Mouse (Mus musculus) C2C12 (cell line): ENCODE results near the gene Abhd14a. TPM values are rescaled to one million over a fixed set of nuclear protein-coding genes. Genes with fewer than 3 reads are reported as not detected.

Source experiments
- H3K27me3 ChIP-seq: one replicate; pipeline ENCODE4 v1.6.1; 2011; ENCODE audit not compliant: control insufficient read depth, insufficient read depth, insufficient read length
- H3K36me3 ChIP-seq: one replicate; pipeline ENCODE4 v1.6.1; 2011; ENCODE audit not compliant: control insufficient read depth, insufficient read depth
- H3K4me3 ChIP-seq: one replicate; pipeline ENCODE4 v1.5.1; 2011; ENCODE audit warnings: mild to moderate bottlenecking, control low read depth; ENCODE audit not compliant: poor library complexity, insufficient read depth, severe bottlenecking
- H3K79me2 ChIP-seq: one replicate; pipeline ENCODE4 v1.6.1; 2011; ENCODE audit not compliant: control insufficient read depth, insufficient read depth
- H3K79me3 ChIP-seq: one replicate; pipeline ENCODE4 v1.6.1; 2011; ENCODE audit warnings: low read depth, control low read depth
- H3ac ChIP-seq: one replicate; pipeline ENCODE3; 2011; ENCODE audit warnings: low read depth; ENCODE audit not compliant: control insufficient read depth, insufficient read length
- CEBPB ChIP-seq: IDR thresholded peaks from one replicate; pipeline ENCODE4 v1.6.1; 2011; ENCODE audit warnings: low read depth, mild to moderate bottlenecking, control low read depth, moderate library complexity
- CTCF ChIP-seq: IDR thresholded peaks from one replicate; pipeline ENCODE4 v1.5.1; 2011; ENCODE audit not compliant: control insufficient read depth, insufficient read depth, insufficient read length
- FOSL1 ChIP-seq: IDR thresholded peaks from one replicate; pipeline ENCODE4 v1.8.0; 2011; ENCODE audit warnings: mild to moderate bottlenecking, low read length; ENCODE audit not compliant: poor library complexity, insufficient read depth, severe bottlenecking
- MAX ChIP-seq: IDR thresholded peaks from one replicate; pipeline ENCODE4 v1.6.1; 2011; ENCODE audit warnings: mild to moderate bottlenecking, control low read depth
- MYOD1 ChIP-seq: IDR thresholded peaks from one replicate; pipeline ENCODE4 v1.6.1; 2011; ENCODE audit warnings: low read depth; ENCODE audit not compliant: control insufficient read depth, insufficient read length
- MYOG ChIP-seq: IDR thresholded peaks from one replicate; pipeline ENCODE4 v1.6.1; 2011; ENCODE audit not compliant: control insufficient read depth, insufficient read length; ENCODE audit errors: extremely low read depth
- USF1 ChIP-seq: IDR thresholded peaks from one replicate; pipeline ENCODE4 v1.6.1; 2011; ENCODE audit warnings: low read depth, mild to moderate bottlenecking, control low read depth, moderate library complexity
- polyA plus RNA-seq: library from polyadenylated mRNA; unstranded; fragments of >200 nt; fragmentation: generic; extraction: Trizol; gene quantifications from one replicate; pipeline ENCODE4 v1.2.1, GENCODE M21; 2012; ENCODE audit warnings: missing spikeins

The Abhd14a gene
- polyA plus RNA-seq, 1 experiment: 18.4 TPM

GRCm38 (mm10) chr9:106461641-106462429 is 14.4 kb upstream of the Abhd14a start:
- Histone ChIP-seq H3ac (no peak overlapping the region), H3K36me3 (peaks cover 65% of the 10 kb centered on the region), H3K79me3 (peaks cover 30% of the 10 kb centered on the region), H3K4me3 (no peak overlapping the region), H3K79me2 (peaks cover 41% of the 10 kb centered on the region), H3K27me3 (no peaks in the 10 kb centered on the region)
- TF ChIP-seq USF1: no peak

DNA sequence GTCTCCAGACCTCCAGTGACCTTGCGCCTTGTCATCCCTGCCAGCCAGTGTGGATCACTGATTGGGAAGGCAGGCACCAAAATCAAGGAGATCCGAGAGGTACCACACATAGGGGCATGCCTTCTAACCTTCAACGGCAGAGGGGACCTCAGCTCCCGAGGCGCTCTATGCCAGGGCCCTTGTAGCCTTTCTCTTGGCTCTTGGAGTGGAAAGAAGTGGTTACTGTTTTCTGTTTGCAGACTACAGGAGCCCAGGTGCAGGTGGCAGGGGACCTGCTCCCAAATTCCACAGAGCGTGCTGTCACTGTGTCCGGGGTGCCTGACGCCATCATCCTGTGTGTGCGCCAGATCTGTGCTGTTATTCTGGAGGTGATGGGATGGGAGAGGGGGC is 13.5 kb upstream of the Abhd14a start:
- H3K36me3 ChIP-seq: peaks cover 65% of the 10 kb centered on the region
- H3K4me3 ChIP-seq: no peak overlapping the region
- H3K79me2 ChIP-seq: peaks cover 49% of the 10 kb centered on the region
- no peak overlapping the region for H3ac ChIP-seq
- no peaks in the 10 kb centered on the region for H3K27me3 ChIP-seq
- peaks cover 37% of the 10 kb centered on the region for H3K79me3 ChIP-seq
- TF ChIP-seq MYOG (no peak), USF1 (no peak), CEBPB (no peak), MAX (no peak), MYOD1 (no peak), FOSL1 (no peak), CTCF (no peak)

- Histone ChIP-seq H3K36me3 (peaks cover 59% of the 10 kb centered on the region), H3K27me3 (no peaks in the 10 kb centered on the region), H3K79me3 (peaks cover 43% of the 10 kb centered on the region), H3K79me2 (peaks cover 54% of the 10 kb centered on the region), H3K4me3 (no peak overlapping the region), H3ac (no peak overlapping the region)
- TF ChIP-seq CEBPB (no peak), CTCF (no peak), MYOD1 (no peak), MAX (no peak), USF1 (no peak), FOSL1 (no peak), MYOG (no peak)
Measured at GRCm38 (mm10) chr9:106460401-106461025, 13.0 kb upstream of the Abhd14a start.

- Histone ChIP-seq H3ac (no peak overlapping the region), H3K4me3 (no peak overlapping the region), H3K79me2 (peaks cover 60% of the 10 kb centered on the region), H3K27me3 (no peaks in the 10 kb centered on the region), H3K79me3 (peaks cover 48% of the 10 kb centered on the region), H3K36me3 (peaks cover 56% of the 10 kb centered on the region)
- TF ChIP-seq USF1 (no peak), CTCF (no peak), MAX (no peak)
Measured at GRCm38 (mm10) chr9:106459946-106460345, 12.5 kb upstream of the Abhd14a start.

DNA sequence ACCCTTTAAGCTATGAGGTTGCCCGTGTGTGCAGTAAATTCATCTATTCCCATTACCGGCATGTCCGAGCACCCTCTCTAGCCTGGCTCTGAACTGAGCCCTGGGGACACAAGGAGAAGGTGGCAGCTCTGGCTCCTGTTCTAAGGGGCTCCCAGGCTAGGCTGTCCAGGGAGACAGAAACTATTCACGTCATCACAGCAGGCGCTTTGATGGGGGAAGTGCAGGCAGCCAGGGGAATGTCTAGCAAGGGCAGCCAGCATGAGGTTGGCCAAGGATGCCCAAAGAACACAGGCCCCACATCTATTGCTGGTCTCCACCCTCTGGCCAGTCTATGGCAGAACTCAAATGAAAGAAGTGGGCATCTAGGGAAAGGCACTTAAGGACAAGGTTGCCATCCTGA is 10.4 kb upstream of the Abhd14a start:
- Histone ChIP-seq H3K79me3 (peaks cover 57% of the 10 kb centered on the region), H3ac (no peak overlapping the region), H3K27me3 (no peaks in the 10 kb centered on the region), H3K4me3 (no peak overlapping the region), H3K79me2 (peaks cover 72% of the 10 kb centered on the region), H3K36me3 (peaks cover 39% of the 10 kb centered on the region)
- no peak for TF ChIP-seq FOSL1
- TF ChIP-seq CTCF: no peak
- TF ChIP-seq USF1: no peak
- TF ChIP-seq CEBPB: no peak
- no peak for TF ChIP-seq MYOG
- no peak for TF ChIP-seq MAX
- TF ChIP-seq MYOD1: no peak

DNA sequence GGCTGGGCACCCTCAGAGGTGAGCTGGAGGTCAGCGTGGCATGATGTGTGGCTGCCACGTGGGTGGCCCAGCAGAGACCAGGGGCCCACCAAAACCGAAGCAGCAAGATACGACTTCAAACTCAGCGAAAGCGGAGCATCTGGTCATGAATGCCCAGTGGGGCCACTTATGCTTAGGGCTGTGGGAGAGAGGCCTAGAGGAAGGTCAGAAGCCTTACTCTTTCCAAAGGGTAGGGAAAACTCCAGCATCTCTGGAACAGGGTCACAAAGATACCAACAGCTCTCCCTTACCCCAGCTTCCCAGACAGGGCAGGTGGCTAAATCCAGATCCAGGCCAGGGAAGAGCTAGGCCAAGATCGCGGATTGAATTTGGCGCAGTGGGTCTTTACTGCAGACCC is 9.7 kb upstream of the Abhd14a start:
- H3K79me3 ChIP-seq: peaks cover 57% of the 10 kb centered on the region
- no peak overlapping the region for H3K4me3 ChIP-seq
- peaks cover 72% of the 10 kb centered on the region for H3K79me2 ChIP-seq
- TF ChIP-seq CTCF (no peak), FOSL1 (no peak), USF1 (no peak), CEBPB (no peak), MYOD1 (no peak), MAX (no peak), MYOG (no peak)
- H3K27me3 ChIP-seq: no peaks in the 10 kb centered on the region
- H3K36me3 ChIP-seq: peaks cover 37% of the 10 kb centered on the region
- no peak overlapping the region for H3ac ChIP-seq
